Mouse (Mus musculus) forebrain, postnatal 0 days (tissue): Measurements from ENCODE around the gene Adam12. TPM values are rescaled to one million over a fixed set of nuclear protein-coding genes. Genes with fewer than 3 reads are reported as not detected.

Experiments
- ATAC-seq: fragments of 200-750 bp; cut with Nextera tagmentation; 2 replicates; pipeline ENCODE4 v1.8.0; 2017; ENCODE audit warnings: mild to moderate bottlenecking, moderate library complexity
- DNase-seq: peaks from one replicate; pipeline ENCODE4 v3.0.0-alpha.2; 2015
- H3K27ac ChIP-seq: fragments of 300-500 bp; sonication (generic); 2 replicates; pipeline ENCODE4 v1.5.1; 2014; ENCODE audit warnings: low read depth, mild to moderate bottlenecking, antibody characterized with exemption, low read length, moderate library complexity, mixed read lengths
- H3K27me3 ChIP-seq: fragments of 300-500 bp; sonication (generic); 2 replicates; pipeline ENCODE4 v1.6.1; 2014; ENCODE audit warnings: mild to moderate bottlenecking, low read length, mixed read lengths; ENCODE audit not compliant: insufficient read depth
- H3K36me3 ChIP-seq: fragments of 300-500 bp; sonication (generic); 2 replicates; pipeline ENCODE4 v1.6.1; 2014; ENCODE audit warnings: mild to moderate bottlenecking, moderate library complexity; ENCODE audit not compliant: insufficient read depth
- H3K4me1 ChIP-seq: fragments of 300-500 bp; sonication (generic); 2 replicates; pipeline ENCODE4 v1.6.1; 2014; ENCODE audit warnings: antibody characterized with exemption; ENCODE audit not compliant: insufficient read depth
- H3K4me2 ChIP-seq: fragments of 300-500 bp; sonication (generic); 2 replicates; pipeline ENCODE4 v1.6.1; 2014; ENCODE audit warnings: low read depth, mild to moderate bottlenecking, moderate library complexity
- H3K4me3 ChIP-seq: fragments of 300-500 bp; sonication (generic); 2 replicates; pipeline ENCODE4 v1.5.1; 2014; ENCODE audit warnings: low read depth, low read length, mixed read lengths
- H3K9ac ChIP-seq: fragments of 300-500 bp; sonication (generic); 2 replicates; pipeline ENCODE4 v1.6.1; 2014; ENCODE audit warnings: mild to moderate bottlenecking
- H3K9me3 ChIP-seq: fragments of 300-500 bp; sonication (generic); 2 replicates; pipeline ENCODE4 v1.6.1; 2016; ENCODE audit warnings: low read length
- CTCF ChIP-seq: sonication (generic); IDR thresholded peaks from 2 replicates; pipeline ENCODE4 v1.5.1; 2016; ENCODE audit warnings: antibody characterized with exemption, control low read depth, low read depth
- WGBS: fragments of 180-500 bp; shearing (Covaris S2); extraction: QIAGEN DNeasy Blood & Tissue Kit; methylation state at CpG from one replicate; pipeline ENCODE4 v1.1.7; 2014; 5-methylcytosine and 5-hydroxymethylcytosine counted together
- polyA plus RNA-seq: library from polyadenylated mRNA; unstranded; fragments of >200 nt; fragmentation: Nextera tagmentation; extraction: Ambion mirVana; gene quantifications from 2 replicates; pipeline ENCODE4 v1.2.1, GENCODE M21; 2015
- total RNA-seq: library from RNA; depleted of rRNA; stranded (reverse); fragments of >200 nt; gene quantifications from 2 replicates; pipeline ENCODE4 v1.2.3, GENCODE M21; 2014

Adam12 gene
- total and polyA plus RNA-seq, 2 experiments from 2014 or later: 1.9 to 13.3 TPM

DNA sequence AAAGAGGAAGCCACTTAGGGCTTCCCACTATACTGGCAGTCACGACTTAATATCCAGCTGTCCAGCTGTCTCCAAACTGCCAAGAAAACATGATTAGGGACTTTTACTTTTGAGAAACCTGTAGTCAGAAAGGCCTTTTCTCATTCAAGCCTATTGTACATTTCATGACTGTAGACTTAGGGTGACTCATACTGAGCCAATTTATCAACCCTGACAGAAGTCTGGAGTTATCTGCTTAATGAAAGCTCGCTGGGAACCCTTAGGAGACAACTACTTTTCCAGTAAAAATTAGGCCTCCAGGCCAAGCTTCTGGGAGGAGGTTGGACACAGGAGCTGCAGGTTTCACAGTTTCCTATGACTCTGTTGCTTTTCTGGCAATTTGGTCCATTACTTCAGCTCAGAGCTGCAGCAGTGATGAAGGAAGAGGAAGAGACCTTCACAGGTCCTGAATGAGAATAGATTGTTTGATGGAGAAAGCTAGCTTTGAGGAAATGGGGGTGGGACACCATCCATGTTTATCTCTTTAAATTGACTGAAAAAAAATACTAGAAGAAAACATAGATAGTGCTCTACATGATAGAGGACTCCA, 285.1 kb downstream of the Adam12 start:
- H3K9ac ChIP-seq: no peak overlapping the region
- no peak for ATAC-seq

DNA sequence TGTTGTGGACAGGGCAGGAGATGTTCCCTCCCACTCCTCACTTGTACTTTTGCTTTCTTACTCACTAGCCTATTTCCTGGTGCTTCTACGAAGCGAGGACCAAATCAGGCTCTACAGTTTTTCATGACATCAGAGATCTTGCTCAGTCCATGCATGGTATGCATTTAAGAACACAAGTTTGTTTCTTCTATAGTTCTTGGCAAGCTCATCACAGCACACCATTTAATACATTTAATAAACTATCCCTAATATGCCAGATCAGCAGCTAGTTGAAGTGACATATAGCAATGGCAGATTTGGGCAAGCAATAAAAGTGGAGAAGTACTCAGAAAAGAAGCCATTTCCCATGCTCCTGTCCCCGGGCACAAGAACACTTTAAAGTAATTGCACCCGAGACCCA, 285.8 kb downstream of the Adam12 start:
- WGBS: 90% methylated on average over 4 of the region's 4 CpGs
- ATAC-seq (no peak), DNase-seq (no peak)

More for the DNA sequence above, 285.1 kb downstream of the Adam12 start:
- Histone ChIP-seq H3K9me3 (no peaks in the 10 kb centered on the region), H3K4me1 (no peaks in the 10 kb centered on the region), H3K4me2 (no peak overlapping the region), H3K36me3 (no peaks in the 10 kb centered on the region), H3K27me3 (no peaks in the 10 kb centered on the region), H3K27ac (no peak overlapping the region), H3K4me3 (no peak overlapping the region)
- whole genome bisulfite sequencing: 56% methylated on average over 2 of the region's 2 CpGs
- no peak for DNase-seq
- no peak for TF ChIP-seq CTCF

DNA sequence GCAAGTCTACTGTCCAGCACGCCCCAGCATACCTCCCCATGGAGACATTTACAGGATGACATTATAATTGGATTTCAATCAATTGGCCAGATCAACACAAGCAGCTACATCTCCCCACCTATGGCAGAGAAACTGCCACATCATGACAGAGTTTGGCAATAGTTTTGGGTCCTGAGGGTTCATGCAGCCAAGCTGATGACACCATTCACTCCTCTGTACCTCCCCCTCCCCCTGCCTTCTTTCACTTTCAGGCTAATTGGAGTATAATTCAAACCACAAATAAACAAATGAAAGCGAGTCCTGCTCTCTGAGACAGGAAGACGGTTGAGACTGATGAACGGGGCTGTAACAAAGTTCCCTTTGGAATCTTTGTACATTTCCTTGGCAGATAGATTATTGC, 291.5 kb downstream of the Adam12 start:
- H3K4me1 ChIP-seq: no peaks in the 10 kb centered on the region
- H3K36me3 ChIP-seq: no peaks in the 10 kb centered on the region
- no peak overlapping the region for H3K4me2 ChIP-seq
- no peaks in the 10 kb centered on the region for H3K9me3 ChIP-seq
- H3K9ac ChIP-seq: no peak overlapping the region
- H3K27ac ChIP-seq: no peak overlapping the region
- no peak for DNase-seq
- no peak for ATAC-seq
- TF ChIP-seq CTCF: no peak
- H3K27me3 ChIP-seq: no peaks in the 10 kb centered on the region
- WGBS: 72% methylated on average over 4 of the region's 4 CpGs
- no peak overlapping the region for H3K4me3 ChIP-seq

More for the DNA sequence above, 285.8 kb downstream of the Adam12 start:
- H3K4me1 ChIP-seq: no peaks in the 10 kb centered on the region
- no peaks in the 10 kb centered on the region for H3K27me3 ChIP-seq
- no peak overlapping the region for H3K27ac ChIP-seq
- no peak for TF ChIP-seq CTCF
- H3K4me3 ChIP-seq: no peak overlapping the region
- no peaks in the 10 kb centered on the region for H3K36me3 ChIP-seq
- no peak overlapping the region for H3K4me2 ChIP-seq
- no peaks in the 10 kb centered on the region for H3K9me3 ChIP-seq
- no peak overlapping the region for H3K9ac ChIP-seq

DNA sequence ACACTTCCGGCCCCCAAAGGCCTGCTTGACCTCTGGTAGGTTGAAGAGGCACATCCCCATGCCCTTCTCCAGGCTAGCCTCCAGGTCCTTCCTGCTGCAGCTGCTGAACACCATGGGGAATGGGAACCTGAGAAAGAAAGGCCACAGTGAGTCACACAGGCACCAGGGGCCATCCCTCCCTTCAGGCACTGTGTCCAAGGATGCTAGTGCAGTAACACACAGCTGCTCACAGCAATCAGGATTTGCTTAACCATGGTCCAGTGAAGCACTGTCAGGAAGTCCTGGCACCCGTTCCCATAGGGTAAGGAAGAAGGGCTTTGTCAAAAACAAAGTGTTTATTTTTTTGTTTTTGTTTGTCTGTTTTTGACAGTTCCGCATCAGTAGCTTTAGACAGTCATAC, 294.5 kb downstream of the Adam12 start:
- Histone ChIP-seq H3K4me3 (no peak overlapping the region), H3K36me3 (no peaks in the 10 kb centered on the region), H3K9me3 (no peaks in the 10 kb centered on the region), H3K4me1 (no peaks in the 10 kb centered on the region), H3K9ac (no peak overlapping the region), H3K27me3 (no peaks in the 10 kb centered on the region), H3K27ac (no peak overlapping the region), H3K4me2 (no peak overlapping the region)
- DNase-seq (no peak), ATAC-seq (no peak)
- TF ChIP-seq CTCF: no peak
- WGBS: 80% methylated on average over 3 of the region's 3 CpGs

DNA sequence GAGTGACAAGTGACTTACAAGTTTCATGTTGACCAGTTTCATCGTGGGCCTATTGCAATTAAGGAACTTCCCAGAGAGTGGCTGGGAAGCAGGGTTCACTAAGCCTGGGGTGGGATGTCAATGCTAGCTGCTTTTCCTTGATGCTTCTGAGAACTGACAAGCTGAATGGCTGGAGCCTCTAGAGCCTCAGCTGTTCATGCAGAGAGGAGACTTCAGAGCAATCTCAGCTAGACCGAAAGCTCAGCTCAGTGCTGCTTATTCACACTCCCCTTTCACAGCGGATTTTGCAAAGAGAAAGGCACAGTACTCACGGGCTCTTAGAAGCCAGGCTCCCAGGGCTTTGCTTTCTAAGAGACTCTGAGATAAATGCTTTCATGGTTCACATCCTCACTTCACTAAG, 295.6 kb downstream of the Adam12 start:
- H3K9me3 ChIP-seq: no peaks in the 10 kb centered on the region
- H3K9ac ChIP-seq: no peak overlapping the region
- H3K36me3 ChIP-seq: no peaks in the 10 kb centered on the region
- peak; percentile 65 for ATAC-seq
- no peak overlapping the region for H3K27ac ChIP-seq
- no peaks in the 10 kb centered on the region for H3K27me3 ChIP-seq
- no peaks in the 10 kb centered on the region for H3K4me1 ChIP-seq
- no peak for DNase-seq
- H3K4me2 ChIP-seq: no peak overlapping the region
- 11% methylated on average over 4 of the region's 4 CpGs for whole genome bisulfite sequencing
- no peak overlapping the region for H3K4me3 ChIP-seq
- TF ChIP-seq CTCF: no peak

DNA sequence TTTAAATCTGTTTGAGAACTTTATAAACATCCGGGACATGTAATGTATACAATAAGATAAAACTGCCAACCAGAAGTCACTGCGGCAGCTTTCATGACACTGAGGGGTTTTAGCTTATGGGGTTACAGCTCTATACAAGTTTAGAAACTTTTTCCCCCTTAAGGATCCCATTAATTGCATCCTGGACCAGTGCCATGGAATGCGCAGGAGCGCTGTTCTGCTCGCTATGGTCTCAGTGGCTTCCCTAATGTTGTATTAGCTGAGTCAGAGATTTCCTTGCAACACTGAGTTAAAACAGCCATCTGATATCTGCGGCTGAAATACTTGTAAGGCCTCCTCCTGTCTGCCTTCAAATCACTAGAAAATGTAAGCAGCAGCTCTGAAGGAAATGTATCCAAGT, 298.6 kb downstream of the Adam12 start:
- no peaks in the 10 kb centered on the region for H3K27me3 ChIP-seq
- DNase-seq (no peak), ATAC-seq (no peak)
- no peaks in the 10 kb centered on the region for H3K36me3 ChIP-seq
- no peaks in the 10 kb centered on the region for H3K9me3 ChIP-seq
- TF ChIP-seq CTCF: no peak
- no peaks in the 10 kb centered on the region for H3K4me1 ChIP-seq
- WGBS: 22% methylated on average over 6 of the region's 6 CpGs
- H3K27ac ChIP-seq: no peak overlapping the region
- H3K4me3 ChIP-seq: no peak overlapping the region
- H3K9ac ChIP-seq: no peak overlapping the region
- no peak overlapping the region for H3K4me2 ChIP-seq

DNA sequence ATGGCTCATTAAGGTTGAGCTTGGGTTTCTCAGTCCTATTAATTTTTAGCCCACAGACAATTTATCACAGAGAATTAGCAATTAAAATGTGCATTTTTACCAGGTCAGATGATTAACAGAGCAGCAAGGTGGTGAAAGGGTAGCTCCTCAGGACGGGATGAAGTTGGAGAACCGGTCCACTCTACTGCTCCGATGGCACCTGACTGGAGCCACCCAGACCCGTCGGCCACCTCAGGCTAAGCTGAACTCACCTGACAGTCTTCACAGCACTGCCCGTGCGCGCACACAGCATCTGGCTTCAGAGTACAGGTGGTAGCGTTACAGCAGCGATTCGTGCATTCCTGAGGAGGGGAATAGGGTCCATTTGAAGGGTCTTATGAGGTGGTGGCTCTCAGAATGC, 300.5 kb downstream of the Adam12 start:
- DNase-seq (no peak), ATAC-seq (no peak)
- no peaks in the 10 kb centered on the region for H3K4me1 ChIP-seq
- no peaks in the 10 kb centered on the region for H3K36me3 ChIP-seq
- no peaks in the 10 kb centered on the region for H3K9me3 ChIP-seq
- no peaks in the 10 kb centered on the region for H3K27me3 ChIP-seq
- H3K4me3 ChIP-seq: no peak overlapping the region
- no peak overlapping the region for H3K27ac ChIP-seq
- TF ChIP-seq CTCF: no peak
- 92% methylated on average over 11 of the region's 11 CpGs for WGBS
- H3K4me2 ChIP-seq: no peak overlapping the region
- no peak overlapping the region for H3K9ac ChIP-seq
